Mouse (Mus musculus): ENCODE measurements around the gene Sh3bp4. TPM values are rescaled to one million over a fixed set of nuclear protein-coding genes. Genes with fewer than 3 reads are reported as not detected.

Gene Sh3bp4
- polyA plus RNA-seq, 1 experiment from 2014 or later: 2.3 TPM

- no peaks in the 10 kb centered on the region for H3K9me3 ChIP-seq (replicated peaks)
- H3K9ac ChIP-seq: no peak overlapping the region
- no peak for ATAC-seq
- H3K27ac ChIP-seq: no peak overlapping the region
- H3K27me3 ChIP-seq (replicated peaks): no peaks in the 10 kb centered on the region
- H3K4me3 ChIP-seq: no peak overlapping the region
- WGBS (ENCODE audit: insufficient replicate concordance): 74% methylated on average over 13 of the region's 13 CpGs
- H3K4me1 ChIP-seq: no peaks in the 10 kb centered on the region
- H3K4me2 ChIP-seq: no peak overlapping the region
- no peaks in the 10 kb centered on the region for H3K36me3 ChIP-seq
These were observed 67.0 kb downstream of the Sh3bp4 start for GRCm38 (mm10) chr1:89137086-89137816.

- Histone ChIP-seq H3K9me3 (replicated peaks) (no peaks in the 10 kb centered on the region), H3K36me3 (no peaks in the 10 kb centered on the region), H3K27ac (no peak overlapping the region), H3K4me2 (no peak overlapping the region), H3K27me3 (replicated peaks) (no peaks in the 10 kb centered on the region), H3K4me1 (no peaks in the 10 kb centered on the region), H3K9ac (no peak overlapping the region), H3K4me3 (no peak overlapping the region)
- 55% methylated on average over 5 of the region's 5 CpGs for WGBS (ENCODE audit: insufficient replicate concordance)
- ATAC-seq: no peak
These were observed 68.1 kb downstream of the Sh3bp4 start for GRCm38 (mm10) chr1:89138316-89138715.

GRCm38 (mm10) chr1:89140113-89140512, 69.9 kb downstream of the Sh3bp4 start:
- Histone ChIP-seq H3K9ac (no peak overlapping the region), H3K27ac (no peak overlapping the region), H3K36me3 (0 out of 2 replicates have a peak, but pooled peaks cover 2% of the 10 kb centered on the region), H3K27me3 (replicated peaks) (no peaks in the 10 kb centered on the region), H3K4me2 (no peak overlapping the region), H3K4me1 (no peaks in the 10 kb centered on the region), H3K4me3 (no peak overlapping the region), H3K9me3 (replicated peaks) (no peaks in the 10 kb centered on the region)
- 65% methylated on average over 9 of the region's 9 CpGs for WGBS (ENCODE audit: insufficient replicate concordance)
- no peak for ATAC-seq

- 66% methylated on average over 7 of the region's 7 CpGs for WGBS (ENCODE audit: insufficient replicate concordance)
- Histone ChIP-seq H3K9ac (no peak overlapping the region), H3K36me3 (peaks cover 3% of the 10 kb centered on the region; the same call in 1 of the 2 replicates), H3K27ac (no peak overlapping the region), H3K4me3 (no peak overlapping the region), H3K9me3 (replicated peaks) (no peaks in the 10 kb centered on the region), H3K4me2 (no peak overlapping the region), H3K27me3 (replicated peaks) (no peaks in the 10 kb centered on the region), H3K4me1 (no peaks in the 10 kb centered on the region)
- no peak for ATAC-seq
These were observed 80.9 kb downstream of the Sh3bp4 start for GRCm38 (mm10) chr1:89151071-89151470.

GRCm38 (mm10) chr1:89152576-89152975, 82.4 kb downstream of the Sh3bp4 start:
- Histone ChIP-seq H3K36me3 (peaks cover 3% of the 10 kb centered on the region; the same call in 1 of the 2 replicates), H3K4me3 (no peak overlapping the region), H3K9me3 (replicated peaks) (no peaks in the 10 kb centered on the region), H3K27ac (no peak overlapping the region), H3K4me2 (no peak overlapping the region), H3K9ac (no peak overlapping the region), H3K27me3 (replicated peaks) (no peaks in the 10 kb centered on the region), H3K4me1 (no peaks in the 10 kb centered on the region)
- WGBS (ENCODE audit: insufficient replicate concordance): 66% methylated on average over 7 of the region's 7 CpGs
- no peak for ATAC-seq

- H3K4me1 ChIP-seq: no peaks in the 10 kb centered on the region
- no peak for ATAC-seq
- H3K4me3 ChIP-seq: no peak overlapping the region
- WGBS (ENCODE audit: insufficient replicate concordance): 73% methylated on average over 6 of the region's 6 CpGs
- no peak overlapping the region for H3K9ac ChIP-seq
- H3K4me2 ChIP-seq: no peak overlapping the region
- no peak overlapping the region for H3K27ac ChIP-seq
- H3K9me3 ChIP-seq (replicated peaks): no peaks in the 10 kb centered on the region
- no peaks in the 10 kb centered on the region for H3K27me3 ChIP-seq (replicated peaks)
- H3K36me3 ChIP-seq: peaks cover 3% of the 10 kb centered on the region; the same call in 1 of the 2 replicates
These were observed 83.0 kb downstream of the Sh3bp4 start for GRCm38 (mm10) chr1:89153203-89153602.

GRCm38 (mm10) chr1:89163483-89163882, 93.3 kb downstream of the Sh3bp4 start:
- WGBS (ENCODE audit: insufficient replicate concordance): 69% methylated on average over 6 of the region's 6 CpGs
- H3K27ac ChIP-seq: no peak overlapping the region

GRCm38 (mm10) chr1:89164281-89164680, 94.1 kb downstream of the Sh3bp4 start:
- H3K4me2 ChIP-seq: no peak overlapping the region

More at GRCm38 (mm10) chr1:89163483-89163882, 93.3 kb downstream of the Sh3bp4 start:
- H3K4me3 ChIP-seq: no peak overlapping the region
- H3K27me3 ChIP-seq (replicated peaks): no peaks in the 10 kb centered on the region
- H3K4me2 ChIP-seq: no peak overlapping the region
- no peak overlapping the region for H3K9ac ChIP-seq
- H3K9me3 ChIP-seq (replicated peaks): no peaks in the 10 kb centered on the region
- no peaks in the 10 kb centered on the region for H3K36me3 ChIP-seq
- ATAC-seq: no peak
- no peaks in the 10 kb centered on the region for H3K4me1 ChIP-seq

GRCm38 (mm10) chr1:89164685-89165084, 94.5 kb downstream of the Sh3bp4 start:
- Histone ChIP-seq H3K9ac (no peak overlapping the region), H3K9me3 (replicated peaks) (no peaks in the 10 kb centered on the region), H3K27me3 (replicated peaks) (no peaks in the 10 kb centered on the region), H3K36me3 (no peaks in the 10 kb centered on the region), H3K4me1 (no peaks in the 10 kb centered on the region), H3K4me3 (no peak overlapping the region), H3K4me2 (no peak overlapping the region), H3K27ac (no peak overlapping the region)
- no peak for ATAC-seq
- WGBS (ENCODE audit: insufficient replicate concordance): 52% methylated on average over 7 of the region's 7 CpGs

More at GRCm38 (mm10) chr1:89164281-89164680, 94.1 kb downstream of the Sh3bp4 start:
- 78% methylated on average over 5 of the region's 5 CpGs for WGBS (ENCODE audit: insufficient replicate concordance)
- no peaks in the 10 kb centered on the region for H3K9me3 ChIP-seq (replicated peaks)
- H3K4me3 ChIP-seq: no peak overlapping the region
- no peaks in the 10 kb centered on the region for H3K27me3 ChIP-seq (replicated peaks)
- no peak for ATAC-seq
- H3K27ac ChIP-seq: no peak overlapping the region
- no peak overlapping the region for H3K9ac ChIP-seq
- no peaks in the 10 kb centered on the region for H3K4me1 ChIP-seq
- no peaks in the 10 kb centered on the region for H3K36me3 ChIP-seq

GRCm38 (mm10) chr1:89166814-89167249, 96.6 kb downstream of the Sh3bp4 start:
- Histone ChIP-seq H3K4me3 (no peak overlapping the region), H3K9ac (no peak overlapping the region), H3K27me3 (replicated peaks) (no peaks in the 10 kb centered on the region), H3K36me3 (no peaks in the 10 kb centered on the region), H3K9me3 (replicated peaks) (no peaks in the 10 kb centered on the region), H3K27ac (no peak overlapping the region), H3K4me1 (no peaks in the 10 kb centered on the region), H3K4me2 (no peak overlapping the region)
- 64% methylated on average over 9 of the region's 9 CpGs for WGBS (ENCODE audit: insufficient replicate concordance)
- no peak for ATAC-seq

GRCm38 (mm10) chr1:89171275-89171767, 101.1 kb downstream of the Sh3bp4 start:
- no peaks in the 10 kb centered on the region for H3K27me3 ChIP-seq (replicated peaks)
- 65% methylated on average over 8 of the region's 8 CpGs for WGBS (ENCODE audit: insufficient replicate concordance)
- H3K4me2 ChIP-seq: no peak overlapping the region

GRCm38 (mm10) chr1:89174621-89175020, 104.4 kb downstream of the Sh3bp4 start:
- Histone ChIP-seq H3K27me3 (replicated peaks) (no peaks in the 10 kb centered on the region), H3K4me1 (no peaks in the 10 kb centered on the region), H3K4me2 (no peak overlapping the region), H3K27ac (no peak overlapping the region), H3K9me3 (replicated peaks) (no peaks in the 10 kb centered on the region), H3K36me3 (no peaks in the 10 kb centered on the region), H3K4me3 (no peak overlapping the region), H3K9ac (no peak overlapping the region)
- ATAC-seq: no peak
- WGBS (ENCODE audit: insufficient replicate concordance): 62% methylated on average over 7 of the region's 7 CpGs

More at GRCm38 (mm10) chr1:89171275-89171767, 101.1 kb downstream of the Sh3bp4 start:
- H3K9me3 ChIP-seq (replicated peaks): no peaks in the 10 kb centered on the region
- H3K27ac ChIP-seq: no peak overlapping the region
- no peak for ATAC-seq
- no peaks in the 10 kb centered on the region for H3K4me1 ChIP-seq
- H3K36me3 ChIP-seq: no peaks in the 10 kb centered on the region
- no peak overlapping the region for H3K4me3 ChIP-seq
- H3K9ac ChIP-seq: no peak overlapping the region

Measured in liver, embryonic 12.5 days (tissue).